Mouse (Mus musculus) embryonic fibroblast, embryonic 13.5 days (primary cell): Measurements from ENCODE around the gene Mtmr1.

ENCODE experiments used
- CTCF ChIP-seq: IDR thresholded peaks from 2 replicates; pipeline ENCODE4 v1.5.1; 2011; ENCODE audit warnings: mild to moderate bottlenecking, control low read depth, low read length, moderate library complexity, borderline replicate concordance; ENCODE audit not compliant: insufficient read depth
- POLR2A ChIP-seq: IDR thresholded peaks from 2 replicates; pipeline ENCODE4 v1.6.1; 2011; ENCODE audit warnings: low read depth, mild to moderate bottlenecking, control low read depth, low read length, moderate library complexity

- TF ChIP-seq CTCF: no peak
- TF ChIP-seq POLR2A: no peak
Observed at GRCm38 (mm10) chrX:71413616-71414015, 49.1 kb downstream of the Mtmr1 start.
